Mouse (Mus musculus): ENCODE measurements around the gene Larp4b.

Gene Larp4b

GRCm38 (mm10) chr13:9181106-9181505, 87.4 kb downstream of the Larp4b start:
- DNase-seq = no peak

GRCm38 (mm10) chr13:9181666-9182264, 88.1 kb downstream of the Larp4b start:
- DNase-seq = peak; percentile 89 to 91

GRCm38 (mm10) chr13:9184281-9184680, 90.6 kb downstream of the Larp4b start:
- no peak for DNase-seq

- DNase-seq = no peak
These were observed 91.0 kb downstream of the Larp4b start for GRCm38 (mm10) chr13:9184716-9185115.

- peak; percentile 42 to 49 for DNase-seq
These were observed 93.5 kb downstream of the Larp4b start for GRCm38 (mm10) chr13:9187156-9187555.

- DNase-seq = peak; percentile 52 to 58
These were observed 94.2 kb downstream of the Larp4b start for GRCm38 (mm10) chr13:9187566-9188530.

GRCm38 (mm10) chr13:9189481-9189880, 95.8 kb downstream of the Larp4b start:
- no peak for DNase-seq

GRCm38 (mm10) chr13:9191172-9192140, 97.8 kb downstream of the Larp4b start:
- peak; percentile 19 to 32 for DNase-seq

GRCm38 (mm10) chr13:9192797-9193330, 99.2 kb downstream of the Larp4b start:
- DNase-seq = no peak

- DNase-seq = no peak
These were observed 101.0 kb downstream of the Larp4b start for GRCm38 (mm10) chr13:9194656-9195055.

- no peak for DNase-seq
These were observed 101.9 kb downstream of the Larp4b start for GRCm38 (mm10) chr13:9195565-9195964.

GRCm38 (mm10) chr13:9198106-9198505, 104.4 kb downstream of the Larp4b start:
- DNase-seq = no peak

GRCm38 (mm10) chr13:9198728-9199464, 105.2 kb downstream of the Larp4b start:
- no peak for DNase-seq

- DNase-seq = no peak
These were observed 105.8 kb downstream of the Larp4b start for GRCm38 (mm10) chr13:9199465-9199844.

GRCm38 (mm10) chr13:9222761-9223405, 129.2 kb downstream of the Larp4b start:
- DNase-seq = no peak
